Mouse (Mus musculus) midbrain, postnatal 0 days (tissue): ENCODE measurements around the gene Cryba1. TPM values are rescaled to one million over a fixed set of nuclear protein-coding genes. Genes with fewer than 3 reads are reported as not detected.

Experiments used
- ATAC-seq: fragments of 200-750 bp; cut with Nextera tagmentation; 2 replicates; pipeline ENCODE4 v1.8.0; 2017; ENCODE audit warnings: moderate number of reproducible peaks, mild to moderate bottlenecking, moderate TSS enrichment, moderate library complexity; ENCODE audit not compliant: low FRiP score
- DNase-seq: peaks from one replicate; pipeline ENCODE4 v3.0.0-alpha.2; 2015; ENCODE audit warnings: low spot score
- H3K27ac ChIP-seq: fragments of 300-500 bp; sonication (generic); 2 replicates; pipeline ENCODE4 v1.5.1; 2014; ENCODE audit warnings: low read depth, mild to moderate bottlenecking, low read length, mixed read lengths
- H3K27me3 ChIP-seq: fragments of 300-500 bp; sonication (generic); 2 replicates; pipeline ENCODE4 v1.6.1; 2014; ENCODE audit warnings: low read length, control low read depth, mixed read lengths; ENCODE audit not compliant: insufficient read depth
- H3K36me3 ChIP-seq: fragments of 300-500 bp; sonication (generic); 2 replicates; pipeline ENCODE4 v1.6.1; 2014; ENCODE audit warnings: low read length, control low read depth, mixed read lengths; ENCODE audit not compliant: insufficient read depth
- H3K4me1 ChIP-seq: fragments of 300-500 bp; sonication (generic); 2 replicates; pipeline ENCODE4 v1.6.1; 2014; ENCODE audit warnings: mild to moderate bottlenecking, control low read depth, antibody characterized with exemption, low read length, mixed read lengths; ENCODE audit not compliant: insufficient read depth
- H3K4me2 ChIP-seq: fragments of 300-500 bp; sonication (generic); 2 replicates; pipeline ENCODE4 v1.6.1; 2014; ENCODE audit warnings: low read depth, mild to moderate bottlenecking, low read length, mixed read lengths; ENCODE audit not compliant: poor library complexity, severe bottlenecking
- H3K4me3 ChIP-seq: fragments of 300-500 bp; sonication (generic); 2 replicates; pipeline ENCODE4 v1.5.1; 2014; ENCODE audit warnings: low read depth, mild to moderate bottlenecking, low read length, moderate library complexity
- H3K9ac ChIP-seq: fragments of 300-500 bp; sonication (generic); replicated peaks from 2 replicates; pipeline ENCODE4 v1.6.1; 2014; ENCODE audit warnings: mild to moderate bottlenecking, low read length, moderate library complexity, mixed read lengths; ENCODE audit not compliant: poor library complexity, severe bottlenecking
- H3K9me3 ChIP-seq: fragments of 300-500 bp; sonication (generic); 2 replicates; pipeline ENCODE4 v1.6.1; 2016; ENCODE audit warnings: low read length, control low read depth
- CTCF ChIP-seq: IDR thresholded peaks from 2 replicates; pipeline ENCODE4 v1.5.1; 2016; ENCODE audit warnings: antibody characterized with exemption, mild to moderate bottlenecking
- WGBS: fragments of 180-500 bp; shearing (Covaris S2); extraction: QIAGEN DNeasy Blood & Tissue Kit; methylation state at CpG from one replicate; pipeline ENCODE4 v1.1.7; 2014; 5-methylcytosine and 5-hydroxymethylcytosine counted together
- polyA plus RNA-seq: library from polyadenylated mRNA; unstranded; fragments of >200 nt; fragmentation: Nextera tagmentation; extraction: Ambion mirVana; gene quantifications from 2 replicates; pipeline ENCODE4 v1.2.1, GENCODE M21; 2015
- total RNA-seq: library from RNA; depleted of rRNA; stranded (reverse); fragments of >200 nt; gene quantifications from 2 replicates; pipeline ENCODE4 v1.2.3, GENCODE M21; 2014

The Cryba1 gene
- total and polyA plus RNA-seq, 2 experiments from 2014 or later, result 0.21 TPM; not detected in 1

GRCm38 (mm10) chr11:77764694-77765458 is 39.8 kb upstream of the Cryba1 start:
- 58% methylated on average over 9 of the region's 9 CpGs for WGBS
- Histone ChIP-seq H3K4me1 (peaks cover 16% of the 10 kb centered on the region), H3K4me3 (peak overlapping the region; percentile 95), H3K9ac (peak overlapping the region; percentile 98; the same call in 1 of the 2 replicates), H3K9me3 (no peaks in the 10 kb centered on the region), H3K36me3 (no peaks in the 10 kb centered on the region), H3K4me2 (peak overlapping the region; percentile 75), H3K27me3 (no peaks in the 10 kb centered on the region), H3K27ac (peak overlapping the region; percentile 86; the same call in 1 of the 2 replicates)
- no peak for TF ChIP-seq CTCF
- DNase-seq (no peak), ATAC-seq (no peak)

DNA sequence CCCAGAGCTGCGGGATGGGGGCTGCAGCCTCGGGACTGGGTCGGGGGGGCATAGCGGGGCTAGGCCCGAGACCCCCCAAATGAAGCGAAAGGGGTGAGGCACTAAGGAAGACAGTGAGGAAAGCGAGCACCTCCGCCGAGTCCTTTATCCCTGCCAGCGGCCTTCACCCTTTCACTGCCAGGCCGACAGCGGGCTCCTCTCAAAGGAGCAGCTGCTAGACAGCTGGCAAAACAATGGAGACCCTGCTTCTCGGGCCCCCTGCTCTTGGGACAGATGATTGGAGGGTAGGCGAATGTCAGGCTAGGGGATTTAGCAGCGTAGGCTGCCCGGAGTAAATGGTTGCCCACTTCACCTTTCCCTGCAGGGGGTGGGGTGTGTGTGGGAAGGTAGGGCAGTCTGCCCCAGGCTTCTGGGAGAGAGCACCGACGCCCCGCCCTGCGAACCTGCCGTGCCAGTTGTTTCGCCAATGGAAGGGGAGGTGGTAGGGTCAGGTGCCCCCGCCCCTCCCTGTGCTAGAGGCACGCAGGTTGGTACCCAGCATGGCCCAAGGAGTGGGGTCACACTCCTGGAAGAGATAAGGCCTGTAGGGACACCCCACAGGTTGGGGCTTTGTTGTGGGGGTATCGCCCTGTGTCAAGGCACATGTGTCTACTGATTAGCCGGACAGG is 38.7 kb upstream of the Cryba1 start:
- Histone ChIP-seq H3K9ac (peak overlapping the region; percentile 98), H3K27ac (peak overlapping the region; percentile 86), H3K4me3 (peak overlapping the region; percentile 95), H3K27me3 (no peaks in the 10 kb centered on the region), H3K4me1 (peaks cover 16% of the 10 kb centered on the region), H3K4me2 (peak overlapping the region; percentile 75), H3K36me3 (no peaks in the 10 kb centered on the region), H3K9me3 (no peaks in the 10 kb centered on the region)
- ATAC-seq (peak; percentile 68), DNase-seq (peak; percentile 64)
- TF ChIP-seq CTCF, result no peak
- WGBS, result 3% methylated on average over 26 of the region's 26 CpGs

DNA sequence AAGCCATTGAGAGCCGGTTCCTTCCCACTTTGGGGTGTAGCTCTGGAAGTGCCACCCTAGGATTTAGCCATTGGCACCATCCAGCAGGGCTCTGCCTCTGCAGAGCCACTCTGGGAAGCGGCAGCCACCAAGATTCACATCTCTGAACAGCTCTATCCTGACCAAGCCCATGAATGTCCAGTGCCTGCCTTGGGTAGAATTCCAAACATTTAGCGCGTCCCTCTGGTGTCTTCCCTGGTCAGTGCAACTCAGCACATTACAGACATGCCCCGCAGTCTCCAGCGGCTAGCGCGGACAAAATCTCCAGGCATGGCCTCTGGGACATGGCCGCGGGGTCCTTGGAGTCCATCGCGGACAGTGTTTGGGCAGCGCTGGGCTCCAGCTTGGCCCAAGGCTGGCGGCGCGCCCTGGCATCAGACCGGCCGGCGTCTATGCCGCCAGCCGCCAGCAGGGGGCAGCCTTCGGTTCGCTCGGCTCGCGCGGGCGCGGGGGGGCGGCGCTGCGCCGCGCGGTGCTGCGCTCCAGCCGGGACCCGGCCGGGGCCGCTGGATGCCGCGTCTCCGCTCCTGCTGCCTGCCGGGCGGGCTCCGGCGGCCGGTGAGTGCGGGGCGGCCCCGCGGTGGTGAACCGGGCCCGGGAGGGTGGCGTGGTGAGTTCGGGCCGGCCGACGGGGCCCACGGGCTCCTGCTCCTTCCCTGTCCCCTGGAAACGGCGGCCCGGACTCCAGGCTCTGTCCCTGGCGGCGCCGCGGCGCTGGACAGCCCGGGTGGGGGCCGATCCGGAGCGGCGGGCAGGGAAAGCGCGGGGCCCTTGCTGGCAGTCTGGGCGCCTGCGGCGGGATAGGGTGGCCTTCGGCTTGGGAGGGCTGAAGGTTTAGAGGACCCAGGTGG is 37.9 kb upstream of the Cryba1 start, which contains the start of gene Myo18a:
TSS of gene Myo18a (plus strand) at position 464 of the 890 bp plus-strand sequence.
- Histone ChIP-seq H3K9ac (peak within 1 kb of the TSS; percentile 98), H3K27me3 (no peaks in the 10 kb centered on the region), H3K27ac (peak within 1 kb of the TSS; percentile 86), H3K36me3 (no peaks in the 10 kb centered on the region), H3K4me1 (peaks cover 16% of the 10 kb centered on the region), H3K9me3 (no peaks in the 10 kb centered on the region), H3K4me3 (peak within 1 kb of the TSS; percentile 95), H3K4me2 (peak within 1 kb of the TSS; percentile 75)
- peak; percentile 85 for ATAC-seq
- TF ChIP-seq CTCF, result peak; percentile 73
- WGBS, result 2% methylated on average over 67 of the region's 79 CpGs
- peak; percentile 88 for DNase-seq

DNA sequence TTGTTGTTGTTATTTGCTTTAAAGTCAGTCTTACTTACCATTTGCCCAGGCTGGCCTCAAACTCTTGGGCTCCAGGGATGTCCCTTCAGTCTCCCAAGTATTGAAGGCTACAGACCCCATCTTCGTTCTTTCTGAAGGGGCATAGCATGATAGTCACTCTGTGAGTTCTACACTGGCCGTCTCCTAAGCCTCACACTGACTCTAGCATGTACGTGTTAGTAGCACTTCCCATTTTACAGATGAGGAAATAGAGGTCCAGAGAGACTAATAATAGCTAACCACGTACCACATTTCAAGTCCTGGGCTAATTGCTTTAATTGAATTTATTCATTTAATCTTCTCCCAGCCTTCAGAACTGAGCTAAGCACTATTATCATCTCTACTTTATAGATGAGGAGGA is 34.9 kb upstream of the Cryba1 start:
- no peak for DNase-seq
- peaks cover 8% of the 10 kb centered on the region for H3K4me1 ChIP-seq
- H3K27ac ChIP-seq, result no peak overlapping the region
- no peak for TF ChIP-seq CTCF
- H3K4me3 ChIP-seq, result no peak overlapping the region
- H3K4me2 ChIP-seq, result no peak overlapping the region
- no peaks in the 10 kb centered on the region for H3K36me3 ChIP-seq
- ATAC-seq, result no peak
- H3K9ac ChIP-seq, result no peak overlapping the region
- H3K27me3 ChIP-seq, result no peaks in the 10 kb centered on the region
- 87% methylated on average over 4 of the region's 4 CpGs for WGBS
- no peaks in the 10 kb centered on the region for H3K9me3 ChIP-seq

DNA sequence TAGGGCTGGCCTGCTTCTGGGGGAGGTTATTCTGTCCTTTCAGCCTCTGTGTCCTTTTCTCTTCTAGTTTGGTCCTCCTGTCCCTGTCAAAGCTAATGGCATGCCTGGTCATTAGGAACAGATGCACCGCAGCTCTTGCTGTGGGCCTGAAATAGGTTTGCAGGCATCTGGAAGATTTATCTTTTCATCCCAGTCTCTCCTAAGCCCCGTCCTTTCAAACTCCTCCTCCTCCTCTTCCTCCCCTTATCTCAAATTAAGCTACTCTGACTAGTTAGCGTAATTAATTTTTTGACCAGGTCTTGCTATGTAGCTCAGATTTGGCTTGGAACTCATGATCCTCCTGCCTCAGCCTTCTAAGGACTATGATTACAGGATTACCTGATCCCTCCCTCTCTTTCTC is 28.4 kb upstream of the Cryba1 start:
- Histone ChIP-seq H3K9ac (no peak overlapping the region), H3K27me3 (no peaks in the 10 kb centered on the region), H3K36me3 (no peaks in the 10 kb centered on the region), H3K4me2 (no peak overlapping the region), H3K9me3 (no peaks in the 10 kb centered on the region), H3K27ac (no peak overlapping the region), H3K4me1 (no peaks in the 10 kb centered on the region), H3K4me3 (no peak overlapping the region)
- WGBS, result 86% methylated on average over 3 of the region's 3 CpGs
- TF ChIP-seq CTCF, result no peak
- DNase-seq, result no peak
- ATAC-seq, result no peak
